Mouse (Mus musculus) heart, embryonic 15.5 days (tissue): ENCODE data around the gene Batf3. TPM values are rescaled to one million over a fixed set of nuclear protein-coding genes. Genes with fewer than 3 reads are reported as not detected.

Experiments used
- ATAC-seq: fragments of 200-750 bp; cut with Nextera tagmentation; replicated peaks from 2 replicates; pipeline ENCODE4 v1.8.0; 2017; ENCODE audit warnings: low read depth, moderate TSS enrichment; ENCODE audit not compliant: insufficient number of reproducible peaks, insufficient read depth, low FRiP score
- H3K27ac ChIP-seq: fragments of 300-500 bp; sonication (generic); 2 replicates; pipeline ENCODE4 v1.5.1; 2015; ENCODE audit warnings: mild to moderate bottlenecking, inconsistent platforms
- H3K27me3 ChIP-seq: fragments of 300-500 bp; sonication (generic); 2 replicates; pipeline ENCODE4 v1.6.1; 2015; ENCODE audit warnings: inconsistent platforms
- H3K36me3 ChIP-seq: fragments of 300-500 bp; sonication (generic); 2 replicates; pipeline ENCODE4 v1.6.1; 2015; ENCODE audit warnings: mild to moderate bottlenecking, inconsistent platforms
- H3K4me1 ChIP-seq: fragments of 300-500 bp; sonication (generic); replicated peaks from 2 replicates; pipeline ENCODE4 v1.6.1; 2015; ENCODE audit warnings: inconsistent platforms
- H3K4me2 ChIP-seq: fragments of 300-500 bp; sonication (generic); 2 replicates; pipeline ENCODE4 v1.6.1; 2015; ENCODE audit warnings: inconsistent platforms, mild to moderate bottlenecking, moderate library complexity
- H3K4me3 ChIP-seq: fragments of 300-500 bp; sonication (generic); 2 replicates; pipeline ENCODE4 v1.5.1; 2015; ENCODE audit warnings: mild to moderate bottlenecking, inconsistent platforms
- H3K9ac ChIP-seq: fragments of 300-500 bp; sonication (generic); 2 replicates; pipeline ENCODE4 v1.6.1; 2015; ENCODE audit warnings: mild to moderate bottlenecking, inconsistent platforms
- H3K9me3 ChIP-seq: fragments of 300-500 bp; sonication (generic); replicated peaks from 2 replicates; pipeline ENCODE4 v1.6.1; 2016; ENCODE audit warnings: inconsistent platforms
- WGBS: fragments of 180-500 bp; shearing (Covaris S2); methylation state at CpG from one replicate; pipeline ENCODE4 v1.1.7; 2015; ENCODE audit warnings: mixed read lengths; 5-methylcytosine and 5-hydroxymethylcytosine counted together
- polyA plus RNA-seq: library from polyadenylated mRNA; unstranded; fragments of >200 nt; fragmentation: Nextera tagmentation; extraction: Ambion mirVana; gene quantifications from 2 replicates; pipeline ENCODE4 v1.2.1, GENCODE M21; 2015

The Batf3 gene
- polyA plus RNA-seq, 1 experiment from 2014 or later, result 2.0 TPM

DNA sequence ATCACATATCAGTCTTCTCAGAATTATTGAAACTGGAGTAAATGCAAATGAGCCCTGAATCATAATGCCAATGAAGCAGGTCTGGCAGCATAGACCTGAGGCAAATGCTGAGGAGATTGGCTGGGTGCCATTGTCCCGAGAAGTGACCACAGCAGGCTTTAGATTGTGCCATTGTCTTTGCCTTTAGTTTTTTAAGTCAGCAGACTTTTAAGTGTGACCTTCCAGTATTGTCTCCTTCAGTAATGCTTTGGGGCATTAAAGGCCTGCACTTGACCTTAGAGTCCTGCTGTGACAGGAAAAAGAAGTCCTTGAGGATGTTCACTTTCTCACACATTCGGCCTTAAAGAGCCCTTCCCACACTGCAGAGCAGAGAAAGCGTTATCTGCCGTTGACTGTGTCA lies 27.4 kb upstream of the Batf3 start:
- Histone ChIP-seq H3K9me3 (no peaks in the 10 kb centered on the region), H3K4me3 (no peak overlapping the region), H3K27ac (no peak overlapping the region), H3K9ac (no peak overlapping the region), H3K36me3 (peaks cover 47% of the 10 kb centered on the region), H3K4me2 (no peak overlapping the region), H3K27me3 (no peaks in the 10 kb centered on the region), H3K4me1 (no peaks in the 10 kb centered on the region)
- no peak for ATAC-seq
- WGBS, result 84% methylated on average over 4 of the region's 4 CpGs

DNA sequence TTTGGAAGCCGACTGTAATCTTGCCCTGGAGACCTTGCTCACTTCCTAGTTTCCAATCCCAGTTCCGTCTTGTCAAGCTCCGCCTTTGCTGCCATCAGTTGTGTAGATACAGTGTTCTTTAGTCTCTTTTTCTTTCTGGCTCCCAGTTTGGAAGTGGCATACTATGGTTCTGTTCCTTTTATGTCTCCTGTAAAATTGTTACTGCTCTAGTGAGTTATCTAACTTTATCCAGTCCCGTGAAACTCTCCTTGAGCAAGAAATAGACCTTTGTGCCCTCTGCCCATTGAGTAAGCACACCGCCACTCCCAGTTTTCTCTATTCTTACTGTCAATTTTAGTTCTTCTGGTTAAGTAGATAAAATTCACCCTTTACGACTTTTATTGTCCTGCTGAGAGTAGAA lies 26.0 kb upstream of the Batf3 start:
- 85% methylated on average over 6 of the region's 6 CpGs for WGBS
- no peak overlapping the region for H3K9ac ChIP-seq
- no peaks in the 10 kb centered on the region for H3K9me3 ChIP-seq
- ATAC-seq, result no peak
- no peaks in the 10 kb centered on the region for H3K27me3 ChIP-seq
- no peak overlapping the region for H3K4me3 ChIP-seq
- H3K27ac ChIP-seq, result no peak overlapping the region
- no peak overlapping the region for H3K4me2 ChIP-seq
- no peaks in the 10 kb centered on the region for H3K4me1 ChIP-seq
- H3K36me3 ChIP-seq, result peaks cover 43% of the 10 kb centered on the region

DNA sequence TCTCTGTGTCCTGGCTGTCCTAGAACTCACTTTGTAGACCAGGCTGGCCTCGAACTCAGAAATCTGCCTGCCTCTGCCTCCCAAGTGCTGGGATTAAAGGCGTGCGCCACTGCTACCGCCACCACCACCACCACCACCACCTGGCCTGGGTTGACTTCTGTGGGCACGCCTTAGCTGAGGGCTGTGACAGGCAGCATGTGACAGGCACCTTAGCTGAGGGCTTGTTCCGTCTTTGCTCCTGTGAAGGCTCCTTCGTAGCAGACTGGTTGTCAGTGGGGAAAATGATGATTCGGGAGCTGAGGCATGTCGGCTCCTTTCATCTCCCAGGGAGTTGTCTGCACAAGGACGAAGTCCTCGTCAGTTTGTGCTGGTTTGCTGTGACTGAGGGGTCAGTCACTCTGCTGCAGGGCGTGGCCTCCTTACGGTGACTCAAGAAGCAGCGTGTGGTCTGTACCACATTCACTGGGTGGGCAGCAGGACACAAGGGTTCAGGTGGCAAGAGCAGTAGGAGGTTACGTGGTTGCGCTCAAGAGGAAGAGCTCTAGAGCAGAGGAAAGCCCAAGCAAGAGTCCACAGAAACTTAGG lies 25.2 kb upstream of the Batf3 start:
- peak overlapping the region; percentile 37 for H3K27ac ChIP-seq

DNA sequence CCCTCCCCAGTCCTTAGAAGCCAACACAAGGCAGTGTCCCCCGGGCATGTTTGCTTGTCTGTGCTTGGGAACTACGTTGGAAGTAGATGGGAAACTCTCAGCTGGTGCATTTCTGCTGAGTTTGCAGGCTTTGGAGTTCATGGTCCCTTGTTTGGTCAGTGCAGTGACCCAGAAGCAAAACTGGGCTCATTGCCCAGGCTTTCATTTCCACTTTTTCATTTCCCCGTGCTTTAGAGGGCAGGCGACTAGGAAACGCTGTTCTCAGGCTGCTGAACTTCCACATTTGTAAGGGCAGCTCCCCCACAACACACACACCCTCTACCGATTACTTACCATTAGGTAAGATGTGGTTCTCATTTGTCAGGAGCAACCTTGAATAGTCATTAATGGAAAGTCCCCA lies 24.6 kb upstream of the Batf3 start:
- no peaks in the 10 kb centered on the region for H3K27me3 ChIP-seq
- peaks cover 53% of the 10 kb centered on the region for H3K36me3 ChIP-seq
- no peak overlapping the region for H3K4me2 ChIP-seq
- H3K4me1 ChIP-seq, result no peaks in the 10 kb centered on the region
- no peak for ATAC-seq
- H3K9ac ChIP-seq, result no peak overlapping the region
- no peaks in the 10 kb centered on the region for H3K9me3 ChIP-seq
- no peak overlapping the region for H3K4me3 ChIP-seq
- 63% methylated on average over 6 of the region's 6 CpGs for WGBS
- peak overlapping the region; percentile 37 for H3K27ac ChIP-seq

More for the DNA sequence above, 25.2 kb upstream of the Batf3 start:
- no peak overlapping the region for H3K9ac ChIP-seq
- WGBS, result 88% methylated on average over 16 of the region's 16 CpGs
- no peaks in the 10 kb centered on the region for H3K27me3 ChIP-seq
- H3K4me1 ChIP-seq, result no peaks in the 10 kb centered on the region
- ATAC-seq, result no peak
- H3K4me2 ChIP-seq, result no peak overlapping the region
- peaks cover 47% of the 10 kb centered on the region for H3K36me3 ChIP-seq
- no peak overlapping the region for H3K4me3 ChIP-seq
- no peaks in the 10 kb centered on the region for H3K9me3 ChIP-seq

DNA sequence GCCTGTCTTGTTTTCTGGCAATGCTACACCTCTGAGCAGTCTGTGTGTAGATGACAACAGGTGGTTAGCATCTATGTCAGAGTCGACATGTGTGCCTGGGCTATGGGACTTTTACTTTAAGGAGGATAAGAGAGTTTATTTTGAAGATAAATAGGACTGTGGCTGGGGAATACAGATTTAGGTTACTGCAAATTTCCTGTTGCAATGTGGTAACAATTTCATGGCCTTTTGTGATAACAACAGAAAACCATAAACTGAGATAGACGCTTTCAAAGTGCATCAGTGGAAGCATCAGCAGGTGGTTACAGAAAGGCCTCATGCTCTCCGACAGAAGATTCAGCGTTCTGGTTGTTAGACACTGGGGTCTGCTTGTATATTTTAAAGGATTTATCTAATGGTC lies 24.2 kb upstream of the Batf3 start:
- Histone ChIP-seq H3K27me3 (no peaks in the 10 kb centered on the region), H3K36me3 (peaks cover 58% of the 10 kb centered on the region)
- 79% methylated on average over 4 of the region's 4 CpGs for WGBS

DNA sequence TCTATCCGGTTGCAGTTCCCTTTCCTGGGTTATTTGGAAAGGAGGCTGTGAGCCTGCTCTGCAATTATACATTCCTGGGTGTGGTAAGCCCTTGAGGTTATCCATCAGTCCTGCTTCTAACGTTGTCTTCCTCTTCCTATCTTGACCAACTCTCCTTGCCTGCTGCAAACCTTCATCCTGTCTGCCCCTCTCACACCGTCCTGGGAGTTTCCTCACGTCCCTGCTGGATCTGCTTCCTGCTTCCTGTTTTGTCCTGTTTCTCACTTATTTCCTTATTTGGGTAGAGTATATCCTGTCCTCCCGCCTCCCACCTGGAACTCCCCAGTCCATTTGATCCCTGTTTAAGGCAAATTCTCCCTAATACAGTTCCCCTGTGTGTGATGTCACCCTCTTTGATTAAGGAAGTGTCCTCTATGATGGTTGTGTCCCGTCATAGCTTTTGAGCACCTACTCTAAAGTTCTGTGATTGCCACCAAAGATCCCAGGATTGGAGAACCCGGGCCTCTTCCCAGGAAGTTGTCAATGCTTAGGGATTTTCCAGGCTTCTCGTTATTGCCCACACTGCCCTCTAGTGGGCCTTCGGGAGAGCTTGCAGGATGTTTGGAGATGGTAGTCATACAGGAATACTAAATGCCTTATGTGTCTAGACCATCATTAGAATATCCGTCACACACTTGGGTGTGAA lies 22.3 kb upstream of the Batf3 start:
- Histone ChIP-seq H3K36me3 (peaks cover 48% of the 10 kb centered on the region), H3K27me3 (no peaks in the 10 kb centered on the region), H3K9me3 (no peaks in the 10 kb centered on the region), H3K4me3 (no peak overlapping the region), H3K4me2 (peak overlapping the region; percentile 19; the same call in 1 of the 2 replicates), H3K9ac (no peak overlapping the region), H3K27ac (peak overlapping the region; percentile 45; the same call in 1 of the 2 replicates), H3K4me1 (no peaks in the 10 kb centered on the region)
- WGBS, result 44% methylated on average over 10 of the region's 10 CpGs
- ATAC-seq, result 0 out of 2 replicates have a peak, but pooled peaks have one; percentile 27

More for the DNA sequence above, 24.2 kb upstream of the Batf3 start:
- Histone ChIP-seq H3K4me1 (no peaks in the 10 kb centered on the region), H3K4me3 (no peak overlapping the region), H3K9me3 (no peaks in the 10 kb centered on the region), H3K9ac (no peak overlapping the region), H3K4me2 (no peak overlapping the region), H3K27ac (0 out of 2 replicates have a peak overlapping the region, but pooled peaks have one; percentile 37)
- ATAC-seq, result no peak

DNA sequence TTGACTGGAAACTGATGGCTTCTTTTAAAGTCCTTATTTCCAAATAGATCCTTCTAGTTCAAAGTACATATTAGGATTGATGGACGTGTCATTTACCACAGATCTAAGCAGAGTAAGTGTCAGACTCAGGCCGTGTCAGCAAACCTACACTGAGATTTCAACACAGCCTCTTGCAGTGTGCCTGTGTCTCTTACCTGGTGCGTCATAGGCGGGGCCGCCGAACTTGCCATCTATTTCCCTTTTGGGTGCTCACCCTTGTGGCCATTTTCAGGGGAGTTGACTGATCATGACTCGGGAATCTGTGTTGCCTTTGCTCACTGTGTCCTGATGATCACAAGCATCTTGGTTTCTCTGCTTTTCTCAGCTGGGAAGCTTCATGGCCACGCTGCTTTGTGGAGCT lies 14.4 kb upstream of the Batf3 start:
- Histone ChIP-seq H3K9ac (no peak overlapping the region), H3K4me3 (no peak overlapping the region), H3K4me2 (no peak overlapping the region), H3K9me3 (no peaks in the 10 kb centered on the region), H3K36me3 (peaks cover 35% of the 10 kb centered on the region), H3K27ac (no peak overlapping the region), H3K4me1 (no peaks in the 10 kb centered on the region), H3K27me3 (no peaks in the 10 kb centered on the region)
- 86% methylated on average over 8 of the region's 8 CpGs for WGBS
- no peak for ATAC-seq

DNA sequence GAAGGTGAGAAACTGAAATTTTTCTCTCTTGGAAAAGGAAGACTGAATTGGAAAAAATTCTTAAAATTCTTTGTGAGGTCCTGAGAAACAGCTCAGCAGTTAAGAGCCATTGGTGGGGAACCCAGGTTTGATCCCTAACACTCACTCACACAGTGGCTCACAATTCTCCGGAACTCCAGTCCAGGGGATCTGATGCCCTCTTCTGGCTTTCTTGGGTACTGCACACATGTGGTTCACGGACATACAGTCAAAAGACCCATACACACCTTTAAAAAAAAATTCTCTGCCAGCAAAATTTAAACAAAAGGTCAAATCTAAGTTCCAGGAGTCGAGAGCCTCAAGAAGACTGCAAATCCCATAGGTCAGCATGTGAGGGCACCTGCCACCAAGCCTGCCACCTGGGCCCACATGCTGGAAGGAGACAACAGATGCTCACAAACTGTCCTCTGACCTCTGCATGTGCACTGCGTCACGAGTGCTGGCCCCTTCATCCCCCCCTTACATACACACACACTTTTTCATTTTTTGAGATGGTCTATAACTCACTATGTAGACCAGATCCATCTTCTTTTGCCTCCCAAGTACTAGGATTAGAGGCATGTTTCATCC lies 12.6 kb upstream of the Batf3 start:
- Histone ChIP-seq H3K9me3 (no peaks in the 10 kb centered on the region), H3K27ac (no peak overlapping the region), H3K27me3 (no peaks in the 10 kb centered on the region), H3K4me1 (no peaks in the 10 kb centered on the region), H3K9ac (no peak overlapping the region), H3K4me2 (no peak overlapping the region), H3K36me3 (peaks cover 30% of the 10 kb centered on the region), H3K4me3 (no peak overlapping the region)
- 72% methylated on average over 5 of the region's 5 CpGs for WGBS
- ATAC-seq, result no peak

DNA sequence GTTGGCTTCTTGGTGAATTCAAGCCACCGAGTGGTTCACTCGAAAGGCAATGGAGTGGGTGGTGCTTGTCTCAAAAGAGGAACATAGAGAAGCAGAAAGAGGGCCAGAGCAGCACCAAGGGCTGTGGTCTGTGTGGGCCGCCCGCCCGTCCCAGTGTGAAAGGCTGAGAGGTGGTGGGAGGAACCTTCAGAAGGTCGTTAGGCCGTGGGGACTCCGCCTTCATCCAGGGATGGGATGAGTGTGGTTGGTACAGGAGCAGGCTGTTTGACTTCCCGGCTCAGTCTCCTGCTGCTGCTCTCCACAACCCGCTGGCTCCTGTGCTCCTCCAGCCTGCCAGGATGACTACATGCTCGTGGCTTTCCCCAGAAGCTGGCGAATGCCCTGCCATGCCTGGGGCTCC lies 12.1 kb upstream of the Batf3 start:
- Histone ChIP-seq H3K4me3 (no peak overlapping the region), H3K27ac (no peak overlapping the region), H3K4me1 (no peaks in the 10 kb centered on the region), H3K9ac (no peak overlapping the region), H3K27me3 (no peaks in the 10 kb centered on the region), H3K36me3 (peaks cover 25% of the 10 kb centered on the region), H3K4me2 (no peak overlapping the region), H3K9me3 (no peaks in the 10 kb centered on the region)
- WGBS, result 80% methylated on average over 12 of the region's 12 CpGs
- ATAC-seq, result no peak

DNA sequence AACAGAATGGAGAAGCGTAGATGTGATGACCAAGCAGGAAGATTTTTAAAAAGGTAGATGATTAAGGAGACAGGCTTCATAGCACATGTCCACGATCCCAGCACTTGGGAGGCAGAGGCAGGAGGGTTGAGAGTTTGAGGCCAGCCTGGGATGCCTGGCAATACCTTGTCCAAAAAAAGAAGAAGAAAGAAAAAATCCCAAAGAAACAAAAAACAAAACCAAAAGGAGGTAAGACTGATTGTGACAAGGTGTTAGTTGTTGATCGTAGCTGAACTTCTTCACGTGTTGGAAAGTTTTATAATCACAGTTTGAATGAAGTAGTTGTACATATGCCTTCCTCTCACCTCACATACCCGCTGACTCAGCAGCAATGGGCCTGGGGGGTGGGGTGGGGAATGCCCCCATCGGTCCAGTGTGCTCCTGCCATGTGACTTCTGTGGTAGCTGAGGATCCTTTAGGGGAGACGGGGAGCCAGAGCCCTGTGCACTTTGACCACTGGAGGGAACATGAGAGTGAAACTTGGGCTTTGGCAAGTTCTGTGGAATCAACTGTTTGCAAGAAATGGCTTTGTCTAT lies 11.3 kb upstream of the Batf3 start:
- Histone ChIP-seq H3K4me3 (no peak overlapping the region), H3K27me3 (no peaks in the 10 kb centered on the region), H3K4me1 (no peaks in the 10 kb centered on the region), H3K4me2 (no peak overlapping the region), H3K9ac (no peak overlapping the region), H3K27ac (no peak overlapping the region), H3K36me3 (peaks cover 24% of the 10 kb centered on the region), H3K9me3 (no peaks in the 10 kb centered on the region)
- WGBS, result 79% methylated on average over 7 of the region's 7 CpGs
- ATAC-seq, result no peak

DNA sequence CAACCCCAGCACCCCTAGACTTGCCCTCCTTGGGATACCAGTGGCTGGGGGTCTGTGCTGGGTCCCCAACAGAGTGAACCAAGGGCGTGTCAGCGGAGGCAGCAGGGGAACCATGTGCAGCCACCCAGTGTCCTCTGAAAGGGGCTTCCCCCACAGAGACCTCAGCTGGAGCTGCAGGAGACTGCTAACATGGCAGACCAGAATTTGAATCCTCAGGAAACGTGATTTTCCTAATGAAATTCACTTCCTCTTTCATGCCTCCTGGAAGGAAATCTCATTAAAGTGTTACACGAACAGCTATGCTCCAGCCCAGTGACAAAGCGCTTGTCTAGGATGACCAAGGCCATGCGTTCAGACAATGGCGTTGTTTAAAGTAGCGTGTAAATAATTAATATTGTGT lies 10.7 kb upstream of the Batf3 start:
- Histone ChIP-seq H3K27ac (no peak overlapping the region), H3K9me3 (no peaks in the 10 kb centered on the region), H3K27me3 (no peaks in the 10 kb centered on the region), H3K9ac (no peak overlapping the region), H3K4me3 (no peak overlapping the region), H3K4me2 (no peak overlapping the region), H3K36me3 (peaks cover 19% of the 10 kb centered on the region), H3K4me1 (no peaks in the 10 kb centered on the region)
- WGBS, result 82% methylated on average over 8 of the region's 8 CpGs
- ATAC-seq, result no peak
